Mouse (Mus musculus) adipocyte (in vitro differentiated cells): ENCODE results near the gene Slc9a3r1.

Source experiments
- DNase-seq: peaks from one replicate; pipeline ENCODE4 v3.0.0-alpha.2; 2016; ENCODE audit warnings: low spot score

Slc9a3r1 gene

GRCm38 (mm10) chr11:115189304-115189703 is 26.2 kb downstream of the Slc9a3r1 start:
- DNase-seq: no peak

DNA sequence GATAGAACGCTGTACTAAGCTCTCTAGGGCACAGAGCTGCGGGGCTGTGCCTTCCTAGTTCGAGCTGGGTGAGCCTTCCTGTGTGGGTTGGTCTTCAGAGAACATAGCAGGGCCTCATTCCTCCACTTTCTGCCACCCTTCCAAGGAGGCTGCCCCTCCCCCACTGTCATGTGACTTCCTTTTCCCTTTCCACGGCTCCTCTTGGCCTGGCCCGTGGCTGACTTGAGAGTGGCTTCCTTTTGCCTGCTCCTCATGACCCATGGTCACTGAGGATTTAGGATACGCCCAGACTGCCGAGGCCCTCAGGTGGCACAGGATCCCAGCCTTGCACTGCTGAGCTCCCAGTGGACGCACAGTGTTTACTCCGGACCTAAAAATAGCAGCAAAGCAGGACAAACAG is 29.0 kb downstream of the Slc9a3r1 start:
- DNase-seq: peak; percentile 75

DNA sequence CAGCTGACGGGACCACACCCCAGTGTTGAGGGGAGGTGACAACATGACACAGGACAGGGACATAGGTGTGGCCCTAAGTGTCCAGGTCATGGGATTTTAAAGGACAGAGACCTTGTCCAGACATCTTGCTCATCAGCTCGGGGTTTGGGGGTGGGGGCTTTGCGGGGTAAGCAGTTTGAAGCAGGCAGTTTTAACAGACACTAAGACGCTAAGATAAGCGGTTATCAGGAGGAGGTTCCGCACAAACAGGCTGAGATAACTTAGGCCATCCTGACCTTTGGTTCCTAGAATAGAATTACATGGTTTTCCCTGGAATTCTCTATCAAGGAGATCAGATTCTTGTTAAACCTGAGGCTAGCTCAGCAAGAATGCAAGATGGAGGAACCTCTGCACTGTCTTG is 31.6 kb downstream of the Slc9a3r1 start:
- no peak for DNase-seq

- DNase-seq: no peak
Observed at GRCm38 (mm10) chr11:115195933-115196332, 32.8 kb downstream of the Slc9a3r1 start.

- DNase-seq: no peak
Observed at GRCm38 (mm10) chr11:115197558-115197957, 34.4 kb downstream of the Slc9a3r1 start.

DNA sequence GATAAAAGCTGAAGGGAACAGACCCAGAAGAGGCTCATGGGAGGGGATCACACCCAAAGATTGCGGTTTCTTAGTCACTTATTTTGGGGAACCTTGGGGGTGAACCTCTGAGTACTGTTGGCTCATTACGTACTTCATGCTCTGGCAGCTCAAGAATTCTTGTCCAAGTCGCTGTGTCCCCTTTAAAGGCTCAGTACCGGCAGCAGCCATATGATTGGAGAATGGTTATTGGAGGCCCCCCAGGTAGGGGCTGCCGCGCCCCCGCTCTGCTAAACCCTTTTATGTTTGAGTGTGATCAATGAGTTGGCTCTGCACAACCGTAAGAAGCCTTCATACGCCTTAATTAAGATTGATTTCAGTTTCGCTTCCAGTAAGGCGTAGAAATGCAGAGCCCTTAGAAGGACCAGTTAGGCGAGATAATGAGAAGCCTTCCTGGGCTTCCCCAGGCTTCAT is 35.8 kb downstream of the Slc9a3r1 start:
- no peak for DNase-seq

GRCm38 (mm10) chr11:115200520-115200919 is 37.4 kb downstream of the Slc9a3r1 start:
- no peak for DNase-seq

GRCm38 (mm10) chr11:115202316-115202715 is 39.2 kb downstream of the Slc9a3r1 start:
- peak; percentile 79 for DNase-seq

DNA sequence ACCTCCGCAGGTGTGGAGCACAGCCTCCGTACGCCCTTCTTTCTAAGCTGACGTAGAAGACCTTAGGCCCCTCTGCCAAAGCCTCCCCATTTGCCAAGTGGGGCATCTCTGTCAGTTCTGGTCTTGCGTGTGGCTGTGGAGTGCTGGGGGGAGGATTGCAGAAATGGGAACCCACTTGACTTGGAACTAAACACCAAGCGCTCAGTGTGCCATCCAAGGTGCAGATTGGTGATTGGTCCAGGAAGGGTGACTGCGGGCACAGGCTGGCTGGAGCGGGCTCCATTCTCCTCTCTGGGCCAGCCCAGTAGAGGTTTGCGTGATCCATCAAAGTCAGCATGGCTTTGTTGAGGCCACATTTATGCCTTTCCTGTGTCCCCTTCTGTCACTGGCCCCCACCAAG is 39.6 kb downstream of the Slc9a3r1 start:
- no peak for DNase-seq

- DNase-seq: no peak
Observed at GRCm38 (mm10) chr11:115208126-115208525, 45.0 kb downstream of the Slc9a3r1 start.

- no peak for DNase-seq
Observed at GRCm38 (mm10) chr11:115208776-115209732, 45.9 kb downstream of the Slc9a3r1 start.

- DNase-seq: no peak
Observed at GRCm38 (mm10) chr11:115209958-115210357, 46.8 kb downstream of the Slc9a3r1 start.

DNA sequence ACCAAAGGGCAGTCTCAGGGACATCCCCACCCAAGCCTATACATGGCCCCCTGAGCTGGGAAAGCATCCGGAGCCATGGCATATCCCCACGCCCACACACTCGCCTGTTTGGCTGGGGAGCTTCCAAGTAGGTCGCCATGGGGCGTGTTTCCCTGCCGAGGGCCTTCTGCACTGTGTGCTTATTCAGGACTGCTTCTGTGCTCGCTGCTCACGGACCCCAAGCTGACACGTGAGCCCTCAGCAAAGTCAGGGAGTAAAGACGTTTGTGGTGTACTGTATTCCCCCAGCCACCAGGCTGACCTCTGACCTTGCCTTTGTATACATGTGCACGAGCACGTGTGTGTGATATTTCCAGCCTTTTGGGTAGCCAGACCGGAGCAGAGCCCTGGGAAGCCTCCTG is 49.0 kb downstream of the Slc9a3r1 start:
- no peak for DNase-seq

- no peak for DNase-seq
Observed at GRCm38 (mm10) chr11:115215123-115215522, 52.0 kb downstream of the Slc9a3r1 start.

DNA sequence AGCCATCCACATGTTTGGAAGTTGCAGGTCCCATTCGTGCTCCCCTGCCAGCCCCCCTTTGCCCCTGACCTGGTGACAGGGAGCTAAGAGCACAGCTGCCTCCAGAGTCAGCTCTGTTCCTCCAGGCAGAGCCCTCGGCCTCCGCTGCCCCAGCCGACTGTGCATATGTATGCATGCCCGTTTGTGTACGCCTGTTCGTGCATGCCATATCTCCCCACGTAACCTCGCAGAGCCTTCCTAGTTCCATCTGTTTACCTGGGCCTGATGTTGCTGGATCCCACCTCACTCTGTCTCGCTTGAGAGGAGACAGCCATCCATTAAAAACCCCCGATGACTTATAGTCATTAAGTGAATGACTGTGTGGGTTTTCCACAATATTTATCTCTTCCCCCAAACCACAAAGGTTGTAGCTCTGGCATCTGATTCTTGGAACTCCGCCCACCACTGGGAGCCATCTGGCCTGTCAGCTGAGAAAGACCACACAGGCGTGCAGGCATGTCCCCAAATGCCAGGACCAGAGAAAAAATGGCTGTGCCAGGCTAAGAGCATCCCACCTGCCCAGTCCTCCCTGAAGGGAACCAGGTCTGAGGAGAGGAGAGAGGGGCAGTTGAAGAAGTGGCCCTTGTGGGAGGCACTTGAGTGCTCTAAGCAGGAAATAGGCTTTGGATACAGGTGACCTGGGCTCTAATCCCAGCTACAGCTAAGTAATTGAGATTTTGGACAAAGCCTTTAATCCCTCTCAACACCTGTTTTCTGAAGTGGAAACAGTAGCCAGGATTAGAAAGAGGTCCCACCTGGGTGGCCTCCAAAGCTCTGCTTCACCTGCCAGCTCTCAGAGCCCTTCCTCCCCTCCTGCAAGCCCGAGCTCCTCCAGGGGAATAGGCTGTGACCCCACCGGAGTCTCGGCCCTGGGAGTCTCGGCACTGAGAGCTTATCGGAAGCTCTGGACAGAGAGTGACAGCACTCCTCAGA is 54.6 kb downstream of the Slc9a3r1 start:
- no peak for DNase-seq

GRCm38 (mm10) chr11:115219263-115219662 is 56.1 kb downstream of the Slc9a3r1 start:
- peak; percentile 82 for DNase-seq

DNA sequence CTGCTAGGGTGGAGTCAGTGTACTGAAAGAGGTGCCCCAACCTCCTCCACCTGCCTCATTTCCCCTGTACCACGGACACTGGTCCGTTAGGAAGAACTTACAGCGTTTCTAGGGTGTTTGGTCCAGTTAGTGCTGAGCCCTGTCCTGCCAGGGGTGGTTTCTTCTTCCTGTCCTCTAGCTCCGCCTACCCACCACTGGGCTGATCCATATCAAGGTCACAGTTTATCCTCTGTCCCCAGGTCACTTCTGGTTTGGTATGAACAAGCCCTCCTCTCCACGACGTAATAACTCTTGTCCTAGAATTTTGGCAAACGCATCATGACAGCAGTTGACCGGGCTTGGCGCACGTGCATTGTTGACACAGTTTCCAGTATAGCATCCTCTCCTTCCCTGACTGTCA is 56.5 kb downstream of the Slc9a3r1 start:
- DNase-seq: no peak

- DNase-seq: no peak
Observed at GRCm38 (mm10) chr11:115222077-115222476, 58.9 kb downstream of the Slc9a3r1 start.

- no peak for DNase-seq
Observed at GRCm38 (mm10) chr11:115222570-115222969, 59.4 kb downstream of the Slc9a3r1 start.

GRCm38 (mm10) chr11:115223451-115223850 is 60.3 kb downstream of the Slc9a3r1 start:
- DNase-seq: no peak

- DNase-seq: no peak
Observed at GRCm38 (mm10) chr11:115223877-115224276, 60.7 kb downstream of the Slc9a3r1 start.

- peak; percentile 57 for DNase-seq
Observed at GRCm38 (mm10) chr11:115224889-115225288, 61.7 kb downstream of the Slc9a3r1 start.
